Mouse (Mus musculus) spleen, postnatal 10 days (tissue): ENCODE data around the gene Zfr.
"Not testable (repeated sequence)": the region's sequence is repeated elsewhere in the genome, so short reads cannot be mapped to it uniquely, and the experiment has no call there.

Source experiments
- DNase-seq, 2 experiments: peaks; one replicate each; pipeline ENCODE4 v3.0.0; 2021 to 2022; ENCODE audit warnings: low spot score in 2 of 2

Gene Zfr

DNA sequence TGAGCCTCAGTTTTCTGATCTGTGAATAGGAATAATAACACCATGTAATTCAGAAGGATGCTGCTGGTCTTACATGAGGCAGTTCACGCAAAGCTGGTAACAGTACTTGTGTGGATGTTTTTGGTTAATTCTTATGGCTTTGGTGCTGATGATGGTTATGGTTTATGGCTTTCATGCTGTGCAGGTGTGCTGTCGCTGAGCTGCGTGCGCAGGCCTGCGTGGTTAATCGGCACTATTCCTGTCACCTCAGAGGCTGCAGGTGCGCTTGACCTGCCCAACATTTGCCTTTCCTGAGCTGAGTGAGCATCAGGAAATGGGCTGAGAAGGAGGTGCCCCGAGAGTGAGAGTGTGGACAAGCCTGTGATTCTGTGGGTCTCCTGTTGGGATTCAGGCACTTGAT, 98.5 kb downstream of the Zfr start:
- no peak for DNase-seq

DNA sequence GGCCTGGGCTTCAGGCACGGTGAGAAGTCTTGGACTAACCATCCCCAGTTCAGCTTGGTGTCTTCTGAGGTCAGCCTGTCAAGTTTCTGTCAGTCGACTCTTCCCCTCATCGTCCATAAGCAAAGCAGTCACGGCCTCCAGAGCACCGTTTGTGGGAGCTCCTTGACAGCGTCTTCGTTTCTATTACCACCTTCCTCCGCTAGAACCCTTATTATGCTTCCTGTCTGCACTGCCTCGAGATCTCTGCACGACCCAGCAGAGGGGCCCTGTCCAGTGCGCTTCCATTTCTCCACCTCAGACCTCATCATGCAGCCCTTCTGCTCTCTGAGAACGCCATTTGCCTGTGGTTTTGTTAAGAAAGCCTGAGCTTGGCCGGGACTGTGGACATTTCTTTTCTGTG, 99.2 kb downstream of the Zfr start:
- DNase-seq: no peak

DNA sequence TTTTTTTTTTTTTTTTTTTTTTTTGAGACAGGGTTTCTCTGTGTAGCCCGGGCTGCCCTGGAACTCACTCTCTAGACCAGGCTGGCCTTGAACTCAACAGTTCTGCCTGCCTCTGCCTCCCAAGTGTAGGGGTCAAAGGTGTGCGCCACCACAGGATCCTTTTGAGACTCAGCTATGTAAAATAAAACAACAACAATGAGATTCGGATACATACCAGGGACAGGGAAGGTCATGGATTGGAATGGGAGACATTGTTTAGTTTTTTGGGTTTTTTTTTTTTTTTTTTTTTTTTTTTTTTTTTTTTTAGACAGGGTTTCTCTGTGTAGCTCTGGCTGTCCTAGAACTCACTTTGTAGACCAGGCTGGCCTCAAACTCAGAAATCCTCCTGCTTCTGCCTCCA, 99.7 kb downstream of the Zfr start:
- not testable (repeated sequence) for DNase-seq

DNA sequence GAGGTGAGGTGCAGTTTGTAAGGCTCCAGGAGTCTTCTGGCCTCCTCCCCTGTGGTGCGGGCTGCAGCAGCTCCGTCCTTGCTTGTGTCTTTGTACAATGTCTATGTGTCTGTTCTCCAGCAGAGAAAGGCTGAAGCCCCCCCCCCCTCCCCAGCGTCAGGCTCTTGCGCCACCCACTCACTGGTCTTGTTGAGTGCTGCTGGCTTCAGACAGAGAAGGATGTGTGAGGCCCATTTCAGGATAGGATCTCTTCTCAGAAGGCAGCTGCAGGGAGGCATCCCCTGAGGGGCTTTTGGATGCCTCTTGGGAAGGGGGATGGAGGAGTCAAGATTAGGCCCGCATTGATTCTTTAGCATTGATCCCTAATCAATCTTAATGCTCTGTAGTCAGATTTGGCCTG, 100.2 kb downstream of the Zfr start:
- no peak for DNase-seq

DNA sequence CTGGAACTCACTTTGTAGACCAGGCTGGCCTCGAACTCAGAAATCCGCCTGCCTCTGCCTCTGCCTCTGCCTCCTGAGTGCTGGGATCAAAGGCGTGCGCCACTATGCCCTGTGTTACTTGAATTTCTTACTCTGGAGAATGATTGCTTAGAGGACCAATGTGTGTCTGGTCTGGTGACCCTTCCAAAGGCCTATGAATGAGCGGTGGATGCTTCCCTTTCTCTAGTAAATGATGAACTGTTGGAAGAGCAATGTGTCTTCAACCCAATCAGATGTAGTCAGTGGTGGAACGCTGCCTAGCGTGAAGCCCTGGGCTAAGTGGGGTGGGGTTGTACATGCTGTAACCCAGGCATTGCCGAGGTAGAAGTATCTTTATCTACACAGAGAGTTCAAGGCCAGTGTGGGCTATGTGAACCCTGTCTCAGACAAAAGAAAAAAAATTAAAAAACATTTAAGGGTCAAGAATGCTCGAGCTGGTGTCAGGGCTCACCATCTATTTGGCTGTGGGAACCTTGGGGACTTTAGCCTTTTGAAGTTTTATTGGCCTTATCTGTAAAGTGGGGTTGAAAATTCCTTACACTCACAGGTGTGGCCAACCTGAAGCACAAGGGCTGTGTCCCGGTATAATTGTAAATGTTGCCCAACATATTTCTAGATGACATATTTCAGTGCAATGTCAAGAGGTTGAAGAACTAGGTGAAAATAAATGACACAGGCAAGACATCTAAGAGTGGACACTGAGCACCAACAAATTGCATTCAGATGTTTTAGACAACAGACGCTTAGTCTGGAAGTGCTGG, 101.2 kb downstream of the Zfr start:
- DNase-seq: no peak

DNA sequence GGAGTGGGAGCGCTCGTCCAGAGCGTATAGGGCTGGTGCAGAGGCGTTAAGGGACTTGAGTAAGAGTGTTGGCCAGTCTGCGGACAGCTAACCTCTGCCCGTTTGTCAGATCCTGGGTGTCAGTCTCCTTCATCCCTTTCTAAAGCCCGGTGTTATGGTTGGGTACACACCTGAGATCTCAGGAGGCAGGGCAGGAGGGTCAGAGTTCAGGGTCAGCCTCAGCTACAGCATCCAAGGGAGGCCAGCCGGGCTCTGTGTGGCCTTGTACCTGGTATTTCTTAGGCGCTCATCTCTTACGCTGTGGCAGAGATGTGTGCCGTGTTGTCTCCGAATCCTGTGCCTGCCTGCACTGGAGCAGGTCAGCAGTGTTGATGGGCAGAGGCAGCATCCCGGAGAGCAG, 103.5 kb downstream of the Zfr start:
- no peak for DNase-seq

DNA sequence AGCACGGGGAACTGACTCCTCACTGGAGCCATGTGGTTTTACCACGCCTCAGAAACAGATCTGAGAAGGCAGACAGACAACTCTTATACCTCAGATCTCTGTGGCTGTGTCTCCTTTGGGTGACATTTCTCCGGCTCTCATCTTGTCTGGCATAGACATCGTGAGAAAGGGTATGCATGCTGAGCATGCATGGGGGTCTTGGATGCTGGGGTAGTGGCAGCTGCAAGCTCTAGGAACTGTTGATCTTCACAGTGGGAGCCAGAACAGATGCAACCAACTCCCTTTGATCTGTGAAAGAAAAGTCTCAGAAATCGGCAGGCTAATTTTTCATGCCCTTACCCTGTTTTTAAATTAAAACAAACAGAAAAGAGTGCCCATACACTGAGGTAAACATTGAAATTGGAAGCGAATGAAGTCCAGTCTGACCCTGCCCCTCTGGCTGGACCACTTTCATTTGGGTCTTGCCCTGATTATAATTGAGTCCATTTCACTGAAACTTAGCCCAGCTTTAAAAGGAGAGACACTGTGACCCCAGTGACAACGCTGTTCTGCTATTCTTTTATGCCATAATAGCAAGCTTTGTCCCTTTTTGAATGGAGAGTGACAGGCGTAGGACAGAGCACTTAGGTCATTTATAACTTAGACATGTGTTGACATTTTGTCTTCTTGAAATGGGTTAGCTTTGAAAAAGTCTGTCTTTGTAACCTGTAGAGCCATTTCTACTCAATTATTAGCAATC, 105.1 kb downstream of the Zfr start:
- DNase-seq: no peak

DNA sequence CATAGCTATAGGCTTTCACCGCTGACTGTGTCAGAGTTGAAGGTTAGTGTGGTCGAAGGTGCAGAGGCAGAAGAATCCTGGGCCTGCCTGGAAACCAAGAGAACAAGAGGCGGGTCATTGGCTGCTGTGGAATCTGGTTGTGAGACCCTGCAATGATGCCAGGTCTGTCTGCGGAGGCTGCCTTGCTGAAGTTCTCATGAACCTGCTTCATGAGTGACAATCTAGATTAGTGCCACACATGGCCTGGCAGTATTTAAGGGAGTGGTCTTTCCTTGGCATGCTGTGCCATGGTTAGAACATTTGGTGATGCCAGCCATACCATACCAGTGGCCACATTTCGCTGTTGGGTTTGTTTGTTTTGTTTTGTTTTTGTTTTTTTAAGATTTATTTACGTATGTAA, 105.8 kb downstream of the Zfr start:
- no peak for DNase-seq

DNA sequence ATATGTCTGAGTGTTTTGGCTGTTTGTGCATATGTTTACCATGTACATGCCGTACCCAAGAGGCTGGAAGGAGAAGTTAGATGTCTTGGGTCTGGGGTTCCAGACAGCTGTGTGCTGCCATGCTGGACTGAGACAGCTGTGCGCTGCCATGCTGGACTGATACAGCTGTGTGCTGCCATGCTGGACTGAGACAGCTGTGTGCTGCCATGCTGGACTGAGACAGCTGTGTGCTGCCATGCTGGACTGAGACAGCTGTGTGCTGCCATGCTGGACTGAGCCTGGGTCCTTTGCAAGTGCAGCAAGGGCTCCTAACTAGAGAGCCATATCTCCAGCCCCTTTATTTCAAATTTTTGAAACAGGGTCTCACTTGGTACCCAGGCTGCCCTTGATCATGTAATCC, 106.6 kb downstream of the Zfr start:
- no peak for DNase-seq

DNA sequence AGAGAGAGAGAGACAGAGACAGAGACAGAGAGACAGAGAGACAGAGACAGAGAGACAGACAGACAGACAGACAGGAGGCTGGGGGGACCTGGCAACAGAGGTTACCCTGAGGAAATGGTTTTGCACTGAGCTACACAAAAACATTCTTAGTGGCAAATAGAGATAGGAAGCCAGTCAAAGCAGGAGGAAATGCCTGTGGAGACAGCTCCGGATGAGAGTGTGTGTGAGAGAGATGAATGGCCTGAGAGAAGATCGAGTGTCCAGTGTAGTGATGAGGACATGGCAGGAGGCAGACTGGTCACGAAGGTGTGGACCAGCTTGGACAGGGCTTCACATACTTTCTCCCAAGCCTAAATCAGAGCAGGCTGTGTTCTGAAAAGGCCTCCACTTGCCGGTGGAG, 107.4 kb downstream of the Zfr start:
- DNase-seq: no peak

DNA sequence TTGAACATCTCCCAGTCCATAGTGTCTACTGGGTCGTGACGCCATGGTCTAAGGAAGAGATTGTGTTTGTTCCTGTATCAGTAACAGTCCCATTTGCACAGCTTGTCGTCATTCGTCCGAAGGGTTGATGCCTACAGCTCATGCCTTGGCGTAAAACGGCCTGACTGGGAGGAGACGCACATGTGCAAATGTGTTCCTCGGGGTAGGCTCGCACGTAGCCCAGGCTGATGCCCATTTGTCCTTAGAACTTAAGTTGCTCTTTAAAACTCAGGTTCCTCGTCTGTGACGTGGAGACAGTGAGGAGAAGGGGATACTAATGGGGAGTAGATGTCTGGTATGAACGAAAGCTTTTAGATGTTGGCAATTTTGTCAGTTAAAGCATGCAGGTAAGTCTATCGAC, 109.3 kb downstream of the Zfr start:
- DNase-seq: no peak

DNA sequence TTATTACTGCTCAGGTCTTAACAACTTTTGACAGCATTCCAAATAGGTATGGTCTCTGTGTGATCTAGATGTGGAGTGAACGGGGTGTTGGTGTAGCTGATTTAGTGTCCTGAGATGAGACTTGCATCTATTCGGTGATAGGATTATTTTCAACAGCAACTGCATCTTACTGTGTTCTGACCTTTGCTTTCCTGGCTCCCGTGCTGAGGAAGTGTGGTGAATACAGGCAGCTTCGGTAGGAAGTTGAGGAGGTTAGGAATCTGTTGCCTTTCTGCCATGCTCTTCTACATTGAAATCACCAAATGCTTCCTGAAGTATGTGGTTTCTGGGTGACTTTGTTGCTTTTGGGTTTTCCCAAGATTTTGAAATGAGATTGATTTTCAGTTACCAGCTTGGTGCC, 109.7 kb downstream of the Zfr start:
- no peak for DNase-seq

DNA sequence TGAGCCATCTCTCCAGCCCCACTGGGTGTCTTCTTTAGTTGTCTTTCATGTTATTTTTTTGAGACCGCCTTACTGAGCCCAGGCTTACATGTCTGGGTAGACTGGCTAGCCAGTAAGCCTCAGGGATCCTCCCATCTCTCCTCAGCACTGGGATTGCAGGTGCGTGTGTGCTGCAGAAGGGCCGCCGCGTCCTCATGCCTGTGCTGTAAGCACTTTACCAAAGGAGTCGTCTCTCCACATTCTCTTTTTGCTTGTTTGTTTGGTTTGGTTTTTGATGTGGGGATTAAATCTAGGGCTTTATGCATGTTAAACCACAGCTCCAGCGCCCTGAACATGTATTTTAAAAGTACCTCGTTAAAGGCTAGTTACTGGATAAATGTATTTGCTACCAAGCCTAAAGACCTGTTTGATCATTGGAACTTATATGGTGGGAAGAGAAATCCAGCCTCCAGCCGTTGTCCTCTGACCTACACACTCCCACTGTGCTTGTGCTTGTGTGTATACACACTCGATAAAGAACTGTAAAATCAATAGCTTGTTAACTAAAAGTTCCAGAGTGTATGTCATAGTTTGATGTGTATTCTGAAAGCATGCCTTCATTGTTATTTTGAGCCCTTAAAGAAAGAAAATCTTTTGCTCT, 112.1 kb downstream of the Zfr start:
- no peak for DNase-seq

DNA sequence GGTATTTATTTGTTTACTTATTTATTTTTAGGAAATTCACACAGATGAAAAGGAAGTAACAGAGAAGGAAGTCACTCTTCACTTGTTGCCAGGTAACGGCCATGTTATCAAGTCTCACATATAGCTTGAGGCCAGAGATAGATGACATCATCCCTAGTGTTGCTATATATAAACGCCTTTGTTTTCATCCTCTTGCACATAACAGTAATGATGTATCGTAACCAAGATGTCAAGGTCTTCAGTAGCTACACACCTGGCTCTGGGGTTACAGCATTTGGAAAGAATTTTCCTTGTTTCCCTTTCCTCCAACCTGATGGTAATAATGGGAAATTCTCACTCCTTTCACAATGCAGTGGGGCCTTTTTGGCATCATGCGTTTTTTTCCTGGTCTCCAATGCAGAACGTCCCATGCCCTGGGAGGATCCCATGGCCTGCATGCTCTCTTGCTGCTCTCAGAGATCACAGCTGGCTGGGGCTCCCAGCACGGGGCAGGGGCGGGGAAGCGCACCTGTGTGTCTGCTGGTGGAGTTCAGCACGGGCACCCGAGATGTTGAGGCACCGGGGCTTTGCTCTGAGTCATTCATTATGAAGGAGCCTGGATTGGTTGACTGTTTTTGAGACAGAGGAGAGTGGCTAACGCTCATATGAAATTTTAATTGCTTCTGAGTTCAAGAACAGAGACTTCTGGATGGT, 112.8 kb downstream of the Zfr start:
- no peak for DNase-seq

DNA sequence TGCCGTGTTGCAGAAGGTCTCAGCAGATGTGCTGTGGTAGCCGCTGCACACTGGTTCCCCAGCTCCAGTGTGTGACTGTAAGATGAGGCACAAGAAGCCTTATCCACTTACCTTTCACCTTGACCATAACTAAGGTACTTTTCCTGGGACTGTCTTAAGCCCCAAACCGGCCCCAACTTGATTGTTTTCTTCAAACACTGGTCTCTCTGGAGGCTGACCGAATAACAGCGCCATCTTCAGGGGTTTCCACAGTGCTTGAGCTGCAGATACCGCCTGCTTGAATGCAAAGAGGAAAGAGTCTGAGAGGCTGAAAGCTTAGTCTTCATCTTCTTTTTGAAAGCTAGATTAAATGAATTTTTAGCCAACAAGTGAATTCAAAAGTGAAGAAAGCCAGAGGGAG, 113.8 kb downstream of the Zfr start:
- DNase-seq: no peak

DNA sequence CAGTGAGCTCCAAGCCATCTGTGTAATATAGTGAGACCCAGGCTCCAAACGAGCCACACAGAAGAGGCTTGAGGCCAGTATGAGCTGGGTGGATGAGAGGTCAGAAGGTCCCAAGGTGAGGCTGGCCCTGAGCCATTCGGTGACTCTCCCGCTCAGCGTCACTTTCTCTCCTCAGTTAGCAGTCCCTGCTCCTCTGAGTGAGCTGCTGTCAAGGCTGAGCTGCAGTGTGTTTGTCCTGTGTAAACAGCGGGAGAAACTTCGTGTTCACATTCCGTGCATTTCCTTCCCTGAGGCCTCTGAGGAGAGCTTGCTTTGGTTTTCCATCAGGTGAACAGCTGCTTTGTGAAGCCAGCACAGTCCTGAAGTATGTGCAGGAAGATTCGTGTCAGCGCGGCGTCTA, 114.8 kb downstream of the Zfr start:
- no peak for DNase-seq

DNA sequence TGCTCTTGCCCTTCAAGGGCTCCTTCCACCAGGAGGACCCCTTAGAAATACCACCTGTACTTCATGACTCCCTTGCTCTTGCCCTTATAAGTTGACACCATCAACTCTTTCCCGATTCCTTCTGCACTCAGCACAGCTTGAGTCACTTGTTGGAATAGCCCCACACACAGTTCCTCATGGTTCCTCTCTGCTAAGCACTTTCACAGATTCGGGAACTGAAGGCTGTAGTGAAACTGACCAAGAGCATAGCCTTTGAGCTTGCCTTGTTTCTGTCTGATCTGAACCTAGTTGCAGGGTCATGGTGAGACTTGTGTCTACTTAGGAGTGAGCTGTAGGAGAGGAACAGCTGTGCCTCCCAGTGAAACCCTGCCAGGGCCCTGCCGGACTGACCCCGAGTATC, 115.4 kb downstream of the Zfr start:
- DNase-seq: no peak
